Mouse (Mus musculus) testis, adult 2 months (tissue): ENCODE data around the gene Gm20696.

Experiments
- CTCF ChIP-seq: fragments of 200-500 bp; IDR thresholded peaks from 2 replicates; pipeline ENCODE4 v1.5.1; 2012; ENCODE audit warnings: low read depth, mild to moderate bottlenecking, inconsistent platforms, low read length, moderate library complexity; ENCODE audit not compliant: control insufficient read depth, insufficient read depth, insufficient replicate concordance
- POLR2A ChIP-seq: fragments of 200-500 bp; IDR thresholded peaks from 2 replicates; pipeline ENCODE4 v1.6.1; 2012; ENCODE audit warnings: low read depth, mild to moderate bottlenecking, inconsistent platforms, low read length, moderate library complexity; ENCODE audit not compliant: control insufficient read depth

DNA sequence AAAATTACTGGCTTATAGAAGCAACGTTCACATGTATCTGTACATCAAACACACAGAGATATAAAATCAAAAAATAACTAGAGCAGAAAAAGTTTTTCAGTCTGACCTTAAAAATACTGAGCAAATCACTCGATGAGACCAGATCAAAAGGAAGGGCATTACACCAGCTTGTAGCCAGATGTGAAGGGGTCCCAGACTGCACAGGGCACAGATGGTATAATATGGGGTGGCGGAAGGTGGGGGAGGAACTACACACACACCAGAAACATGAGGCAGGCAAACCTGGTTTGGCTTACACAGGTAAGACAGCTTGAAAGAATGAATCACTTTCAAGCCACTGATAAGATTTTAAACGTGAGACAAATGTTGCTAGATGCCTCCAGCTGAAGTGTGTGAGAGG is 45.4 kb downstream of the Gm20696 start:
- TF ChIP-seq CTCF = no peak
- no peak for TF ChIP-seq POLR2A
